Mouse (Mus musculus) forebrain, embryonic 13.5 days (tissue): Measurements from ENCODE around the gene Soat2. TPM values are rescaled to one million over a fixed set of nuclear protein-coding genes. Genes with fewer than 3 reads are reported as not detected.

ENCODE experiments used
- ATAC-seq: fragments of 200-750 bp; cut with Nextera tagmentation; 2 replicates; pipeline ENCODE4 v1.8.0; 2017
- H3K27ac ChIP-seq: fragments of 300-500 bp; sonication (generic); 2 replicates; pipeline ENCODE4 v1.5.1; 2015; ENCODE audit warnings: inconsistent platforms, mild to moderate bottlenecking, moderate library complexity
- H3K27me3 ChIP-seq: fragments of 300-500 bp; sonication (generic); 2 replicates; pipeline ENCODE4 v1.6.1; 2015; ENCODE audit warnings: mild to moderate bottlenecking, inconsistent platforms
- H3K36me3 ChIP-seq: fragments of 300-500 bp; sonication (generic); 2 replicates; pipeline ENCODE4 v1.6.1; 2015; ENCODE audit warnings: mild to moderate bottlenecking, inconsistent platforms; ENCODE audit not compliant: poor library complexity, severe bottlenecking
- H3K4me1 ChIP-seq: fragments of 300-500 bp; sonication (generic); 2 replicates; pipeline ENCODE4 v1.6.1; 2015; ENCODE audit warnings: inconsistent platforms
- H3K4me2 ChIP-seq: fragments of 300-500 bp; sonication (generic); 2 replicates; pipeline ENCODE4 v1.6.1; 2015; ENCODE audit warnings: inconsistent platforms, mild to moderate bottlenecking, moderate library complexity
- H3K4me3 ChIP-seq: fragments of 300-500 bp; sonication (generic); 2 replicates; pipeline ENCODE4 v1.5.1; 2015; ENCODE audit warnings: mild to moderate bottlenecking, inconsistent platforms
- H3K9ac ChIP-seq: fragments of 300-500 bp; sonication (generic); 2 replicates; pipeline ENCODE4 v1.6.1; 2015; ENCODE audit warnings: mild to moderate bottlenecking, inconsistent platforms
- H3K9me3 ChIP-seq: fragments of 300-500 bp; sonication (generic); replicated peaks from 2 replicates; pipeline ENCODE4 v1.6.1; 2016; ENCODE audit warnings: inconsistent platforms
- WGBS: fragments of 180-500 bp; shearing (Covaris S2); methylation state at CpG from one replicate; pipeline ENCODE4 v1.1.7; 2015; 5-methylcytosine and 5-hydroxymethylcytosine counted together
- polyA plus RNA-seq: library from polyadenylated mRNA; unstranded; fragments of >200 nt; fragmentation: Nextera tagmentation; extraction: Ambion mirVana; gene quantifications from 2 replicates; pipeline ENCODE4 v1.2.1, GENCODE M21; 2015

Gene Soat2
- polyA plus RNA-seq, 1 experiment from 2014 or later: 0.10 TPM

DNA sequence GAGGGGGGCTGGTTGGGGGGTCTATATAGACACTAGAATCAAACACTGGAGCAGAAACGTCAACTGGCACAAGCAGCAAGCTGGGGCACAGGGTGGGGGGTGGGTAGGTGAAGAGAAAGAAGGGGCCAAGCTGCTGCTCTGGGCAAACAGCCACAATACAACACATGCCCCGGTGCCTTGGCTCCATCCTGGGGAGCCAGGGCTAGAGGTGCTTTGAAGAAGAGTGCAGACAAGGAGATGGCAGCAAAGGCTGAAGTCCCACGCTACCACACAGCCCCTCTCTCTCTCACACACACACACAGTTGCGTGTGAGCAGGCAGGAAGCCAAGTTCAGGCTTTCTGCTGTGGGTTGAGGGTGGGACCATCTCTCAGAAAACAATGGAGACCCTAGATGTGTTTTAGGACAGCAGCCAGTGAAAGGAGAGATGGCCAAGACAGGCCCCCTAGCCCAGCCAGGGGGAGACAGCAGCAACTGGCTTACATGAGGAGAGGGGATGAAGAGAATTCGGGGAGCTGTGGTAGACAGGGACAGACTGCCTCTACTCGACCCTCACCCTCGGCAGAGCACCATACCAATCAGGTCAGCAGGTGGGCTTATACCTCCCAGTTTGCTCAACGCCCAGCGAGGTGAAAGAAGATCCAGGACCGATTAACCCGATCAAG lies 33.4 kb upstream of the Soat2 start:
- 58% methylated on average over 11 of the region's 11 CpGs for WGBS
- Histone ChIP-seq H3K4me3 (no peak overlapping the region), H3K27ac (peak overlapping the region; percentile 84), H3K4me1 (peaks cover 29% of the 10 kb centered on the region), H3K9ac (no peak overlapping the region), H3K36me3 (peaks cover 60% of the 10 kb centered on the region), H3K4me2 (no peak overlapping the region), H3K9me3 (no peaks in the 10 kb centered on the region), H3K27me3 (0 out of 2 replicates have a peak, but pooled peaks cover 2% of the 10 kb centered on the region)
- ATAC-seq: peak; percentile 73

DNA sequence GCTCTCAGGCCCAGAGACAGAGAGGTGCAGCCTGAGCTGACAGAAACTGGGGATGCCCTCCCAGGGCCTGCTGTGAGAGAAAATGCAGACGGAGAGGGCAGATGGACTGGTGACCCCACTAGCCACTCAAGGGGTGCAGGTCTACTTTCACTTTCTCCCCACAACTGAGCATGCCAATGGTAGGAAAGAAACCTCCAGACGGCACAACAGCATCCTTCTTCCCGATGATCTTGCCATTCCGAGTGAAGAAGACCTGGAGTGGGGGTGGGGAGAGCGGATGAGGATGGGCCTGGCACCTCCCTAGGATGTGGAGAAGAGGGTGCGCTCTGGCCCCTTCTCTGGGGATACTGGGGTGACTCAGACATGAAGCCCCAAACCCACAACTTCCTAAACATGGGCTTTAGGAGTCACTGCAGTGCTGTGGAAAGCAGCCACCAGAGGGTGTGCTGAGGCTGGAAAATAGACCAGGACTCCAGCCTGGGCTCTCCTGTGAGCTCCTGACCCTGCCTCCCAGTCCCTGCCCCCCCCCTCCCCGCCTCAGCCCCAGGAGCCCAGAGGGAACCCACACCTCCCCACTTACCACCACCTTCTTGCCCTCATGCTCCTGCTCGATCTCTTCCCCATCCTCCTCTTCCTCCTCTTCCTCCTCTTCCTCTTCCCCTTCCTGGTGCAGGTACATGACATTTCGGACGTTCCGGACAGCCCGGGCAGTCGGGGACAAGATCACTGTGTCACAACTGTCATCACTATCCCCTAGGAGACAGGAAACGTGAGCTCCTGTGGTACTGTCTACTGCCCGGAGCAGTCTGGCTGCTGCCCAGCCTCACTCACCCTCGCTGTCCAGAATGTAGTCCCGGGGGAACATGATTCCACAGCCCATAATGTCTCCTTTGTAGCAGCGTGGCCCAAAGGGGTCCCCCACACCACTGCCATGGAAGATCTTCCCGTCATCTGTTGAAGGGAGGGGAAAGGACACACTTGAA lies 32.6 kb upstream of the Soat2 start:
- Histone ChIP-seq H3K27me3 (no peaks in the 10 kb centered on the region), H3K4me1 (peaks cover 29% of the 10 kb centered on the region), H3K36me3 (peaks cover 68% of the 10 kb centered on the region), H3K4me2 (no peak overlapping the region), H3K4me3 (no peak overlapping the region), H3K27ac (peak overlapping the region; percentile 84), H3K9me3 (no peaks in the 10 kb centered on the region), H3K9ac (no peak overlapping the region)
- WGBS: 82% methylated on average over 19 of the region's 19 CpGs
- no peak for ATAC-seq

DNA sequence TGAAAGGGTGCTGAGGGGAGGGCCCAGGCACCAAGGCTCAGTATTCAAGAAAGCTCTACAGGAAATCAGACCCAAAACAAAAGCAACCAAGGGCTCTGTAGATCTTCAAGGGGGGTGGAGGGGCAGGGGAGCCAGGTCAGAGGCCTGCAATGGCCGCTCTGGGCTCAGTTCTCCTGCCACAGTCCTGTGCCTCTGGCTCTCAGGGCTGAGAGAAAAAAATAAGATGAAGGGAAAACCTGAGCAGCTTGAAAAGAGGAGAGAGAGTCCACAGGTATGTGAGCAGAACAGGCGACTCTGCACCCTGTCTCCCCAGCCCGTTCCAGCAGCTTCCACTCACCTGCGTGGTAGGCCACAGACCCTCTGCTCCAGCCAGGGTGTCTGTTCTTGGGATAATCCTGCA lies 31.7 kb upstream of the Soat2 start:
- H3K4me3 ChIP-seq: no peak overlapping the region
- H3K4me1 ChIP-seq: peaks cover 29% of the 10 kb centered on the region
- peaks cover 74% of the 10 kb centered on the region for H3K36me3 ChIP-seq
- H3K27me3 ChIP-seq: no peaks in the 10 kb centered on the region
- 80% methylated on average over 4 of the region's 4 CpGs for WGBS
- 0 out of 2 replicates have a peak overlapping the region, but pooled peaks have one; percentile 17 for H3K27ac ChIP-seq
- H3K4me2 ChIP-seq: no peak overlapping the region
- H3K9ac ChIP-seq: peak overlapping the region; percentile 30; the same call in 1 of the 2 replicates
- no peak for ATAC-seq
- no peaks in the 10 kb centered on the region for H3K9me3 ChIP-seq

DNA sequence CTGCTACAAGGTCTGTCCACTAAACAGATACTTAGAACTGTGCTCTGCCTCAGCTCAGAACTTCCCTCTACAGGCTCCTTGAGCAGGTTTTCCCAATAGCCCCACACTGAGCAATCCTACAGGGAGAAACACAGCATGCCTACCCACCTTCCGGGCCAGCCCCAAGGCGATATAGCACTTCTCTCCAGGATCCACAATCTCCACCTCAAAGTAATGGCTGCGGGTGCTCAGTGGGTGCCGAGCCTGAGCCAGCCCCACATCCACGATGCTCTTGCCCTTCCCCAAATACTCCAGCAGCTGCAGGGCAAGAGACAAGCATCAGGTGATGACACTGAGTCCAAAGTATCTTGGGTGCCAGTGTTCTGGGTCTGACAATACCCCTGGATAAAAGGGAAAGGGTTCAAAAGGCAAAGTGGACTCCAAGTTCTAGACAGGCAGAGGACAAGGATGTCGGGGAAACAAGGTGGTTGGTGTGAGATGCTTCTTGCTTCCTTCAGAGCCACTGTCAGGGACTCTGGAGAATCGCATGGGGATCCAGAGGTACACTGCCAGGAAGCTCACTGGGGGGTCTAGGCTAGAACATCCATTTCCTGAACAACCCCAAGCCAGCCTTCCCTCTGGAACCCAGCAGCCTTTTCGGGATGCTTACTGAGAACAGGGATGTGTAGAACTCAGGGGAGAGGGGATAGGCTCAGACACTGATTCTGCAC lies 31.1 kb upstream of the Soat2 start:
- Histone ChIP-seq H3K9ac (peak overlapping the region; percentile 30), H3K36me3 (peaks cover 76% of the 10 kb centered on the region), H3K4me1 (peaks cover 29% of the 10 kb centered on the region), H3K27me3 (no peaks in the 10 kb centered on the region), H3K27ac (no peak overlapping the region), H3K4me3 (no peak overlapping the region), H3K9me3 (no peaks in the 10 kb centered on the region), H3K4me2 (no peak overlapping the region)
- 83% methylated on average over 8 of the region's 8 CpGs for WGBS
- ATAC-seq: no peak

DNA sequence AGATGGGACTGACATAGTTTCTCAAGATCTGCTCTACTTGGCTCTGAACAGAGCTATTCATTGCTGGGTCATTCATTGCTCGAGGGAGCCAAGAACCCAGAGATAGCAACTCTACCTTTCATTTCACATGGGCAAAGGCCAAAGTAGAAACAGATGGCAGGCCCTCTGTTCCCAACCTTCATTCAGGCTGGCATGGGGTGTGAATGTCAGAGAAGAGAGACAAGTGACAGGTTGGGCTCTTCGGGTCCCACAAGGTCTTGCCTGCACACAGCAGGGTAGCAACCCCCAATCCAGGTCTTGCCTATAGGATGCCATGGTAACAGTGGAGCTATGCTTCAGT lies 30.5 kb upstream of the Soat2 start:
- Histone ChIP-seq H3K4me1 (peaks cover 29% of the 10 kb centered on the region), H3K9ac (no peak overlapping the region), H3K4me2 (no peak overlapping the region), H3K27me3 (no peaks in the 10 kb centered on the region), H3K4me3 (no peak overlapping the region), H3K9me3 (no peaks in the 10 kb centered on the region), H3K36me3 (peaks cover 81% of the 10 kb centered on the region), H3K27ac (no peak overlapping the region)
- 84% methylated on average over 2 of the region's 2 CpGs for WGBS
- ATAC-seq: no peak

DNA sequence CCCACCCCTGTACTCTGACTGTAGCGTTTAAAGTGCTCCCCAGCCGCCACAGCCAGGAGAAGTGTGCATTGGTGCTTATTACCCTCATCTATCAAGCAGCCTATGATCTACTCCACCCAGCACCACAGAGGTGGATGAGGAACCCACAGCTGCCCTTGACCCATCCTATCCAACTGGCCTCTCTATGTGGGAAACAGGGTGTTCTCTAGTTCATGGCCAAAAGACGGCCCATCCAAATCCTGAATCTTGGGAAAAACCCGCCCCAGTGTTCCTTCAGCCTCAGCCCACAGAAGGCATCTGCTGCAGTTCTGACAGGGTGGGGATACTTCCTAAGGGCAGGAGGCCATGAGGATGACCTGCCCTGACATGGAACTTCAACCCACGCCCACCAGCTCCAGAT lies 29.8 kb upstream of the Soat2 start:
- Histone ChIP-seq H3K9ac (no peak overlapping the region), H3K27me3 (no peaks in the 10 kb centered on the region), H3K27ac (no peak overlapping the region), H3K9me3 (no peaks in the 10 kb centered on the region), H3K4me3 (no peak overlapping the region), H3K4me1 (peaks cover 27% of the 10 kb centered on the region), H3K4me2 (no peak overlapping the region), H3K36me3 (peaks cover 82% of the 10 kb centered on the region)
- 90% methylated on average over 5 of the region's 5 CpGs for WGBS
- no peak for ATAC-seq

DNA sequence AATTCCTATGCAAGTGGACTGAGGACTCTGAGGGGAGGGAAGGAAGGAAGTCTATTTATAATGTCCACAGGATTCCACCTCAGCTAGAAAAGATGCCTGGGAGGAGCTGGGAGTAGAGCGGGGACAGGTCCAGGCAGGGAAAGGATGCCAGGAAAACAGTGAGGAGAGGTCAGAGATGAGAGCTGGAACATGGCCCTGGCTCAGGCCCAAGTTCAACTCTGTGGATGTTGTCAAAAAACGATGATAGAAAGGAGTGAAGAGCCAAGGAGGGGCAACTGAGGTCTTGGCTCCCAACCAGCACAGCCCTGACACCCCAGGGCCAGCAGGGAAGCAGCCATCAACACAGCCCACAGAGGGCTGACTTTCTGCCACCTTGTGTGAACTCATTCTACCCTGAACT lies 24.0 kb upstream of the Soat2 start:
- no peak for ATAC-seq
- Histone ChIP-seq H3K9ac (no peak overlapping the region), H3K27ac (no peak overlapping the region), H3K4me1 (no peaks in the 10 kb centered on the region), H3K36me3 (peaks cover 89% of the 10 kb centered on the region), H3K4me3 (no peak overlapping the region), H3K4me2 (no peak overlapping the region), H3K9me3 (no peaks in the 10 kb centered on the region), H3K27me3 (no peaks in the 10 kb centered on the region)
- WGBS: 71% methylated on average over 2 of the region's 2 CpGs

DNA sequence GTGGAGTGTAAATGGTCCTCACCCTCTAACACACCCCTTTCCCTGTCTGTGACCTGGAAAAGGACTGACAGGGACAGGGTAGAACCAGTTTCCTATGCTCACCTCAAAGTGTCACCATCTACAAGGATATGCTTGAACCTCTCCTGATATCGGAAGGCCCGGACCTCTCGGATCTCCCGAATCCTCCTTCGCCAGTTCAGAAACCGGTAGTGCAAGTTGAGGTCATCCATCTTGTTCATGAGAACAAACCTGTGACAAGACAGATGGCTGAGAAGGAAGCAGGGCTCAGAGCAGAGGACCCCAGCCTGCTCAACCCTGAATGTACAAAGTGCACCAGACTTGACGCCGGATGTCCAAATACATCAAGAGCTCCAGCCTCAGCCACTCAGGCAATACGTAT lies 17.0 kb upstream of the Soat2 start:
- Histone ChIP-seq H3K36me3 (peaks cover 52% of the 10 kb centered on the region), H3K4me3 (no peak overlapping the region), H3K4me2 (no peak overlapping the region), H3K9ac (peak overlapping the region; percentile 21; the same call in 1 of the 2 replicates), H3K9me3 (no peaks in the 10 kb centered on the region), H3K27me3 (no peaks in the 10 kb centered on the region), H3K4me1 (peaks cover 19% of the 10 kb centered on the region), H3K27ac (no peak overlapping the region)
- WGBS: 94% methylated on average over 9 of the region's 9 CpGs
- ATAC-seq: no peak

DNA sequence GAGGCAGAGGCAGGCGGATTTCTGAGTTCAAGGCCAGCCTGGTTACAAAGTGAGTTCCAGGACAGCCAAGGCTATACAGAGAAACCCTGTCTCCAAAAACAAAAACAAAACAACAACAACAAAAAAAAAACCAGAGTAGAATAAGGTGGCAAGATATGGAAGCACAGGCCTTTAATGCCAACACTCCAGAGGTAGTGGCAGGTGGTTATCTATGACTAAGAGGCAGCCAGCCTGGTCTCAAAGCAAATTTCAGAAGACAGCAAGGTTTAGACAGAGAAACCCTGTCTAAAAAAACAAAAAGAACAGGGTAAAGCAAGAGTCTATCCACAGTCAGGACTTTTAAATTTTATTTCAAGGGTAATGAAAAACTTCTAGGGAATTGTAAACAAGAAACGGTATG lies 15.6 kb upstream of the Soat2 start:
- peak overlapping the region; percentile 82 for H3K4me2 ChIP-seq
- H3K27ac ChIP-seq: no peak overlapping the region
- H3K36me3 ChIP-seq: peaks cover 38% of the 10 kb centered on the region
- ATAC-seq: no peak
- no peak overlapping the region for H3K9ac ChIP-seq
- peaks cover 19% of the 10 kb centered on the region for H3K4me1 ChIP-seq
- peak overlapping the region; percentile 84 for H3K4me3 ChIP-seq
- 98% methylated on average over 2 of the region's 2 CpGs for WGBS
- H3K9me3 ChIP-seq: no peaks in the 10 kb centered on the region
- H3K27me3 ChIP-seq: 0 out of 2 replicates have a peak, but pooled peaks cover 6% of the 10 kb centered on the region

DNA sequence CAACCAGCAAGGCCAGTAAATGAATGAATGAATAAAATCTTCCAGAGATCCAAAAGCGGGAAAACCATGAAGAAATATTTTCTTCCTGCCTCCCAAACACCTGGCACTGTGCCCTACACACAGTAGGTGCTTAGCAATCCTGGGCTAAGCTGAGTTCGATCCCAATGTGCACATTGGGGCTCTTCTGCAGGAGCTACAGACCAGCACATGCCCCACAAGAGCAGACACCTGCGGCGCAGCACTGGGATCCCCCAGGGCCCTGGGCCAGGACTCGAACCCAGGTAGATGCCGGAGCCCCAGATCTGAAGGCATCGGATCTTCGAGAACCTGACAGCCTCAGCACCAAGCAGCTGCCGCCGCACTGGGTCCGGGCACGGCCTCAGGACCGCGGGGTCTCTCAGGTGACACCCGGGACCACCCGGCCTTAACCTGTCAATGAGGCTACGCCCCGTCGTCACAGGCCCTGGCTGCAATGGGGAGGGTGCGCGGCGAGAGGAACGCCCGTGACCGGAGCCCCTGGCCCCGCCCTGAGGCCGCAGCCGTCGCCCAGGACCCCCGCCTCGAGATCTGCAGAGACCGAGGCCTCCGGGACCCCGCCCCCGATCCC lies 14.7 kb upstream of the Soat2 start:
- 3% methylated on average over 33 of the region's 35 CpGs for WGBS
- H3K27me3 ChIP-seq: 0 out of 2 replicates have a peak, but pooled peaks cover 6% of the 10 kb centered on the region
- H3K9me3 ChIP-seq: no peaks in the 10 kb centered on the region
- peak overlapping the region; percentile 84 for H3K9ac ChIP-seq
- peak overlapping the region; percentile 81 for H3K27ac ChIP-seq
- H3K36me3 ChIP-seq: peaks cover 28% of the 10 kb centered on the region
- H3K4me3 ChIP-seq: peak overlapping the region; percentile 84
- H3K4me1 ChIP-seq: peaks cover 19% of the 10 kb centered on the region
- peak overlapping the region; percentile 82 for H3K4me2 ChIP-seq
- peak; percentile 78 for ATAC-seq

DNA sequence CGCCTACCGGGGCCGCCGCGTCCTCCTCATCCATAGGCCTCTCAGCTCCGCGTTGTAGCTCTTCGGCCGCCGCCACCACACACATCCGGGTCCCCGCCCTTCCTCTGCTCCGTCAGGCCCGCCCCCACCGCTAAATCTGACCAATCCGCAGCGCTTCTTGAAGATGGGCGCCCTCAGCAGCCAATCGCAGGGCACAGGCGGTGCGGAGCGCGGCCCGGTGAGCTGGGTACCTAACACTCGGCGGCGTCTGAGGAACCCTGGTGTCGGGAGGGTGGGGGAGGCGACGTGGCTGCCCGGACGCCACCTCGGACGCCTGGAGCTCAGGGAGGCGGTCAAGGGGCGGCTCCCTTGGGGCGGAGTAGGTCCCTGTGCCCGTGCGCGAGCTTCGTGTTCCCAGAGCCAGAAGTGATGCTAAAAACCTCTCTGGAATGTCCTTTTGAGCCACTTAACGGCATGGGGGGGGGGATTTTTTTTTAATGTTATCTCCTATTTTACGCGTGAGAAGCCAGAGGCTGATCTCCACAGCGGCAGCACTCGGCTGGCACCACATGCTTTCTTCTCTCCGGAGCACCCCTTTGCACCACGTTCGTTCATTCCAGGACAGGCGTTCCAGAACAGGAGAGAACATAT lies 14.1 kb upstream of the Soat2 start, which contains the start of gene Spryd3:
Spryd3 (minus strand) TSS at position 106 of the 630 bp plus-strand sequence.
- WGBS: under 1% methylated on average over 46 of the region's 50 CpGs
- H3K9ac ChIP-seq: peak within 1 kb of the TSS; percentile 84
- peaks cover 19% of the 10 kb centered on the region for H3K4me1 ChIP-seq
- peaks cover 22% of the 10 kb centered on the region for H3K36me3 ChIP-seq
- H3K9me3 ChIP-seq: no peaks in the 10 kb centered on the region
- H3K4me2 ChIP-seq: peak within 1 kb of the TSS; percentile 82
- H3K4me3 ChIP-seq: peak within 1 kb of the TSS; percentile 84
- H3K27ac ChIP-seq: peak within 1 kb of the TSS; percentile 81
- peak; percentile 100 for ATAC-seq
- H3K27me3 ChIP-seq: 0 out of 2 replicates have a peak, but pooled peaks cover 6% of the 10 kb centered on the region
